Mouse (Mus musculus) kidney, adult 2 months (tissue): ENCODE results near the gene Tysnd1.

Experiments
- CTCF ChIP-seq: fragments of 200-500 bp; conservative IDR thresholded peaks from 2 replicates; pipeline ENCODE4 v1.5.1; 2011; ENCODE audit warnings: low read depth, mild to moderate bottlenecking, control low read depth, low read length, moderate library complexity, mixed read lengths; ENCODE audit not compliant: insufficient read depth, insufficient read length
- POLR2A ChIP-seq: fragments of 200-500 bp; IDR thresholded peaks from one replicate; pipeline ENCODE4 v1.6.1; 2011; ENCODE audit warnings: low read depth, low read length, control low read depth

- TF ChIP-seq POLR2A, result no peak
- no peak for TF ChIP-seq CTCF
Observed at GRCm38 (mm10) chr10:61706412-61707375, 11.4 kb downstream of the Tysnd1 start.
